Mouse (Mus musculus): ENCODE data around the gene Tigd2. TPM values are rescaled to one million over a fixed set of nuclear protein-coding genes. Genes with fewer than 3 reads are reported as not detected.
A peak's percentile ranks its signal among the peaks of the same experiment; 100 is the strongest.

Gene Tigd2
- total RNA-seq, 2 experiments from 2014 or later = 9.8 to 10.9 TPM

DNA sequence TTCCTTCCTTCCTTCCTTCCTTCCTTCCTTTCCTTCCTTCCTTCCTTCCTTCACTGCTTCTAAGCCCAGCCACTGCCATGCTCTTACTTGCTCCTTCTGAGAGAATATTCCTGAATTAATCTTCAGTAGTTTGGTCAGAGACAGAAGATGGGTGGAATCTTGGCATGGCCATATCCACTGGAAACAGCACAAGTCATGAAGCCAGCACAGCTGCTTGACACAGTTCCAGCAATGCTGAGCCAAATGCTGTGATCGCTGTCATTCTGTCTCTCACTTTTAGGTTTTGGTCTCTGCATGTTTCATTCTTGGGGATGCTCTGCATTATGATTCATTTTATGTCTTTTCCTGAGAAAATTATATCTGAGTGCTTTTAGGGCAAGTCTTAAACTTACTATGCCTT lies 47.2 kb downstream of the Tigd2 start:
- peak; percentile 65 for DNase-seq

Other genes starting within 250 kb of the Tigd2 start
- gene Fam13a, start 184.3 kb upstream of the Tigd2 start, total RNA-seq (2021) = 1 to 10 TPM; 9.7 to 9.9 TPM
- gene Gprin3, start 217.4 kb downstream of the Tigd2 start, total RNA-seq (2021) = 1 to 10 TPM in 1 of 2 experiments, under 1 TPM in 1; 0.66 to 1.0 TPM

Data from gastrocnemius, postnatal 10 days (tissue).